Mouse (Mus musculus) brain, embryonic 18.5 days (tissue): ENCODE measurements around the gene Aldh3a2.
"Not testable (repeated sequence)": the region's sequence is repeated elsewhere in the genome, so short reads cannot be mapped to it uniquely, and the experiment has no call there.

ENCODE experiments used
- DNase-seq: peaks from one replicate; pipeline ENCODE4 v3.0.0-alpha.2; 2012; ENCODE audit warnings: low read depth, low spot score

Aldh3a2 gene

GRCm38 (mm10) chr11:61174291-61174820, 92.9 kb downstream of the Aldh3a2 start:
- peak; percentile 55 for DNase-seq

GRCm38 (mm10) chr11:61173477-61173876, 93.8 kb downstream of the Aldh3a2 start:
- DNase-seq = not testable (repeated sequence)
